In the genomic region with DNA sequence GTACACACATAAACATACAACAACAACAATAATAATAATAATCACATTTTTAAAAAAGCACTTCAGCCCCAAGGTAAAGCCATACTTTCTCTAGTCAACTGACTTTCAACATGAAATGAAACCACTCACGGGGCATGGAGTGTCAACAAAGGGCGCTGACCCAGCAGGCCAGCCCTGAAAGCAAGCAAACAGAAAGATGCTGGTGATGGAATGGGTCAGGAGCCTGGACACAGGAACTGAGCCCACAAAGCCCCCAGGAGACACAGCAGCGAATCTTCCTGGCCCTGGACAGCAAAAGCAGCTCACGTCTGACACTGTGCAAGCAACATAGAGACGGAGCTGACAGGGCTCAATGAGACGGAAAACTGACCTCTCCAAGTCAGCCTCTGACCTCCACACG, we compare ENCODE assay signal across 27 mouse cellular contexts. TPM values are rescaled to one million over a fixed set of nuclear protein-coding genes. Genes with fewer than 3 reads are reported as not detected.
DNase-seq lines count a peak whose midpoint lies in the region; ATAC-seq lines count a peak whose summit lies in the region.
"Had no signal": no experiment of that assay in that cellular context is flagged by ENCODE, and none has a peak within 500 bp of the region (broad histone marks: within the 10 kb centered on the region; RNA-seq: fewer than 3 reads in every experiment).

No protein-coding gene starts in this region.

- no peak overlapping the region for H3K4me2 ChIP-seq in forebrain, embryonic 12.5 days
- no peak overlapping the region for H3K4me2 ChIP-seq in hindbrain, embryonic 11.5 days (replicated peaks; ENCODE audit: low read depth, low read length)
- H3K4me2 ChIP-seq in hindbrain, embryonic 14.5 days (replicated peaks), result no peak overlapping the region
- H3K4me2 ChIP-seq in midbrain, embryonic 11.5 days, result no peak overlapping the region
- no peak overlapping the region for H3K4me2 ChIP-seq in liver, embryonic 16.5 days (ENCODE audit: low read depth, low read length)

- WGBS in forebrain, embryonic 12.5 days, result 67% methylated on average over 7 of the region's 7 CpGs
- 83% methylated on average over 7 of the region's 7 CpGs for WGBS in forebrain, embryonic 10.5 days
- WGBS in hindbrain, embryonic 11.5 days, result 48% methylated on average over 7 of the region's 7 CpGs
- WGBS in hindbrain, embryonic 14.5 days, result 52% methylated on average over 7 of the region's 7 CpGs
- WGBS in midbrain, embryonic 10.5 days, result 69% methylated on average over 7 of the region's 7 CpGs
- 72% methylated on average over 7 of the region's 7 CpGs for WGBS in midbrain, embryonic 11.5 days
- 67% methylated on average over 7 of the region's 7 CpGs for WGBS in liver, embryonic 16.5 days (ENCODE audit: insufficient replicate concordance)

- DNase-seq in forebrain, embryonic 10.5 days (ENCODE audit: extremely low spot score, low spot score), result no peak
- peak; percentile 14 for DNase-seq in hindbrain, embryonic 11.5 days (ENCODE audit: low spot score)
- no peak for DNase-seq in hindbrain, embryonic 14.5 days (ENCODE audit: low spot score)
- DNase-seq in midbrain, embryonic 10.5 days (ENCODE audit: low spot score), result no peak
- no peak for DNase-seq in midbrain, embryonic 11.5 days (ENCODE audit: low spot score, missing footprints)
- no peak for DNase-seq in embryo, embryonic 10 days (ENCODE audit: low spot score)
- DNase-seq: adrenal gland, adult 2 months; adrenal gland, postnatal 36 days; cerebellum, adult 18-20 months; gastrocnemius, postnatal 14 days; heart, postnatal 36 days; kidney, adult 8-10 months; kidney, postnatal 4 days; lung, postnatal 4 days; retina, postnatal 1 day; right cerebral cortex, postnatal 14 days; thymus, postnatal 4 days had no signal

- no peaks in the 10 kb centered on the region for H3K27me3 ChIP-seq in forebrain, embryonic 12.5 days
- no peaks in the 10 kb centered on the region for H3K27me3 ChIP-seq in forebrain, embryonic 10.5 days (ENCODE audit: poor library complexity, severe bottlenecking)
- no peaks in the 10 kb centered on the region for H3K27me3 ChIP-seq in hindbrain, embryonic 11.5 days (ENCODE audit: control insufficient read depth, insufficient read depth, low read length)
- H3K27me3 ChIP-seq in hindbrain, embryonic 14.5 days (ENCODE audit: control insufficient read depth, insufficient read depth, low read length), result no peaks in the 10 kb centered on the region
- no peaks in the 10 kb centered on the region for H3K27me3 ChIP-seq in midbrain, embryonic 10.5 days (ENCODE audit: low read depth, poor library complexity, severe bottlenecking)
- no peaks in the 10 kb centered on the region for H3K27me3 ChIP-seq in midbrain, embryonic 11.5 days (ENCODE audit: control insufficient read depth, insufficient read depth, low read length)
- no peaks in the 10 kb centered on the region for H3K27me3 ChIP-seq in liver, embryonic 16.5 days (ENCODE audit: control insufficient read depth, insufficient read depth, low read depth, low read length)
- H3K27me3 ChIP-seq: CH12.LX; megakaryocyte, embryonic 14.5 days had no signal

- peaks cover 26% of the 10 kb centered on the region for H3K36me3 ChIP-seq in forebrain, embryonic 12.5 days (replicated peaks)
- peaks cover 36% of the 10 kb centered on the region for H3K36me3 ChIP-seq in forebrain, embryonic 10.5 days (replicated peaks)
- H3K36me3 ChIP-seq in hindbrain, embryonic 11.5 days (ENCODE audit: control insufficient read depth, insufficient read depth, low read length), result 0 out of 2 replicates have a peak, but pooled peaks cover 6% of the 10 kb centered on the region
- H3K36me3 ChIP-seq in hindbrain, embryonic 14.5 days (replicated peaks; ENCODE audit: control insufficient read depth, insufficient read depth), result peaks cover 23% of the 10 kb centered on the region
- H3K36me3 ChIP-seq in midbrain, embryonic 10.5 days, result peaks cover 30% of the 10 kb centered on the region
- 0 out of 2 replicates have a peak, but pooled peaks cover 6% of the 10 kb centered on the region for H3K36me3 ChIP-seq in midbrain, embryonic 11.5 days (ENCODE audit: control insufficient read depth, insufficient read depth, low read length)
- peaks cover 10% of the 10 kb centered on the region; the same call in 1 of the 2 replicates for H3K36me3 ChIP-seq in liver, embryonic 16.5 days (ENCODE audit: control insufficient read depth, insufficient read depth)

- H3K4me1 ChIP-seq in forebrain, embryonic 12.5 days, result peaks cover 67% of the 10 kb centered on the region
- H3K4me1 ChIP-seq in forebrain, embryonic 10.5 days, result peaks cover 60% of the 10 kb centered on the region
- H3K4me1 ChIP-seq in hindbrain, embryonic 11.5 days (replicated peaks; ENCODE audit: control insufficient read depth, insufficient read depth, low read length), result peaks cover 24% of the 10 kb centered on the region
- peaks cover 57% of the 10 kb centered on the region for H3K4me1 ChIP-seq in hindbrain, embryonic 14.5 days (replicated peaks; ENCODE audit: control insufficient read depth, insufficient read depth, low read length)
- H3K4me1 ChIP-seq in midbrain, embryonic 10.5 days, result peaks cover 62% of the 10 kb centered on the region
- peaks cover 23% of the 10 kb centered on the region for H3K4me1 ChIP-seq in midbrain, embryonic 11.5 days (ENCODE audit: control insufficient read depth, insufficient read depth, low read length)
- H3K4me1 ChIP-seq in liver, embryonic 16.5 days (ENCODE audit: control insufficient read depth, low read depth, low read length), result peaks cover 16% of the 10 kb centered on the region

- H3K9me3 ChIP-seq in forebrain, embryonic 12.5 days, result no peaks in the 10 kb centered on the region
- H3K9me3 ChIP-seq in forebrain, embryonic 10.5 days, result no peaks in the 10 kb centered on the region
- no peaks in the 10 kb centered on the region for H3K9me3 ChIP-seq in hindbrain, embryonic 11.5 days (ENCODE audit: control insufficient read depth, low read length)
- H3K9me3 ChIP-seq in hindbrain, embryonic 14.5 days (ENCODE audit: control insufficient read depth, low read length), result no peaks in the 10 kb centered on the region
- no peaks in the 10 kb centered on the region for H3K9me3 ChIP-seq in midbrain, embryonic 10.5 days (replicated peaks)
- no peaks in the 10 kb centered on the region for H3K9me3 ChIP-seq in midbrain, embryonic 11.5 days (ENCODE audit: control insufficient read depth, low read length)
- H3K9me3 ChIP-seq in liver, embryonic 16.5 days (replicated peaks; ENCODE audit: control insufficient read depth, low read length), result no peaks in the 10 kb centered on the region
- H3K9me3 ChIP-seq: megakaryocyte, embryonic 14.5 days had no signal

- H3K9ac ChIP-seq in forebrain, embryonic 12.5 days, result no peak overlapping the region
- 0 out of 2 replicates have a peak overlapping the region, but pooled peaks have one; percentile 23 for H3K9ac ChIP-seq in hindbrain, embryonic 11.5 days (ENCODE audit: low read depth, low read length)
- no peak overlapping the region for H3K9ac ChIP-seq in hindbrain, embryonic 14.5 days
- no peak overlapping the region for H3K9ac ChIP-seq in midbrain, embryonic 11.5 days (ENCODE audit: low read length)
- H3K9ac ChIP-seq in liver, embryonic 16.5 days (ENCODE audit: low read depth, low read length), result no peak overlapping the region

- peak overlapping the region; percentile 25; the same call in 1 of the 2 replicates for H3K27ac ChIP-seq in forebrain, embryonic 12.5 days
- no peak overlapping the region for H3K27ac ChIP-seq in forebrain, embryonic 10.5 days
- H3K27ac ChIP-seq in hindbrain, embryonic 11.5 days (ENCODE audit: low read depth, low read length), result no peak overlapping the region
- no peak overlapping the region for H3K27ac ChIP-seq in hindbrain, embryonic 14.5 days
- 0 out of 2 replicates have a peak overlapping the region, but pooled peaks have one; percentile 43 for H3K27ac ChIP-seq in midbrain, embryonic 10.5 days (replicated peaks)
- no peak overlapping the region for H3K27ac ChIP-seq in midbrain, embryonic 11.5 days (ENCODE audit: low read depth, low read length)
- peak overlapping the region; percentile 29; the same call in 1 of the 2 replicates for H3K27ac ChIP-seq in liver, embryonic 16.5 days (ENCODE audit: low read length)
- H3K27ac ChIP-seq: kidney, postnatal 0 days had no signal

- no peak overlapping the region for H3K4me3 ChIP-seq in forebrain, embryonic 12.5 days (replicated peaks)
- H3K4me3 ChIP-seq in forebrain, embryonic 10.5 days, result no peak overlapping the region
- H3K4me3 ChIP-seq in hindbrain, embryonic 11.5 days (ENCODE audit: low read depth, low read length), result no peak overlapping the region
- H3K4me3 ChIP-seq in hindbrain, embryonic 14.5 days (replicated peaks; ENCODE audit: low read length), result no peak overlapping the region
- H3K4me3 ChIP-seq in midbrain, embryonic 10.5 days, result no peak overlapping the region
- H3K4me3 ChIP-seq in midbrain, embryonic 11.5 days (ENCODE audit: low read depth, low read length), result no peak overlapping the region
- no peak overlapping the region for H3K4me3 ChIP-seq in liver, embryonic 16.5 days (ENCODE audit: low read depth, low read length)
- H3K4me3 ChIP-seq: erythroblast, embryonic 14.5 days; megakaryocyte, embryonic 14.5 days had no signal

- no peak for ATAC-seq in forebrain, embryonic 12.5 days (ENCODE audit: low FRiP score)
- no peak for ATAC-seq in hindbrain, embryonic 11.5 days (ENCODE audit: low FRiP score)
- ATAC-seq in hindbrain, embryonic 14.5 days (ENCODE audit: low FRiP score), result no peak
- ATAC-seq in midbrain, embryonic 11.5 days (ENCODE audit: low FRiP score), result no peak
- peak; percentile 57 for ATAC-seq in liver, embryonic 16.5 days (ENCODE audit: low read depth)
- ATAC-seq: activated CD4-positive, CD25-positive, alpha-beta regulatory T cell, adult 4 months; intestine, embryonic 16.5 days; lung, postnatal 0 days; midbrain, embryonic 16.5 days had no signal

RNA-seq across cellular contexts. Expression of gene Coro1c, which starts 23.8 kb away (rescaled TPM):
- 256 and 277 TPM in 2 replicates for polyA plus RNA-seq in forebrain, embryonic 12.5 days (2016; fragmentation: Nextera tagmentation; extraction: Ambion mirVana)
- polyA plus RNA-seq in forebrain, embryonic 10.5 days (2016; fragmentation: Nextera tagmentation; extraction: Ambion mirVana), result 209 and 210 TPM in 2 replicates
- 192 and 230 TPM in 2 replicates for polyA plus RNA-seq in hindbrain, embryonic 11.5 days (2014; fragmentation: Nextera tagmentation; extraction: Ambion mirVana)
- 172 and 177 TPM in 2 replicates for polyA plus RNA-seq in hindbrain, embryonic 14.5 days (2014; fragmentation: Nextera tagmentation; extraction: Ambion mirVana)
- 205 and 233 TPM in 2 replicates for polyA plus RNA-seq in midbrain, embryonic 10.5 days (2016; fragmentation: Nextera tagmentation; extraction: Ambion mirVana)
- 201 and 205 TPM in 2 replicates for polyA plus RNA-seq in midbrain, embryonic 11.5 days (2014; fragmentation: Nextera tagmentation; extraction: Ambion mirVana)
- polyA plus RNA-seq in liver, embryonic 16.5 days (2015; fragmentation: Nextera tagmentation; extraction: Ambion mirVana), result 40.8 and 40.9 TPM in 2 replicates

RNA-seq across cellular contexts. Expression of gene Selplg, which starts 52.3 kb away (rescaled TPM):
- 0.82 and 0.88 TPM in 2 replicates for polyA plus RNA-seq in forebrain, embryonic 12.5 days (2016; fragmentation: Nextera tagmentation; extraction: Ambion mirVana)
- polyA plus RNA-seq in forebrain, embryonic 10.5 days (2016; fragmentation: Nextera tagmentation; extraction: Ambion mirVana), result 0.74 and 0.82 TPM in 2 replicates
- 0.96 and 1.0 TPM in 2 replicates for polyA plus RNA-seq in hindbrain, embryonic 11.5 days (2014; fragmentation: Nextera tagmentation; extraction: Ambion mirVana)
- polyA plus RNA-seq in hindbrain, embryonic 14.5 days (2014; fragmentation: Nextera tagmentation; extraction: Ambion mirVana), result 1.6 and 2.4 TPM in 2 replicates
- polyA plus RNA-seq in midbrain, embryonic 10.5 days (2016; fragmentation: Nextera tagmentation; extraction: Ambion mirVana), result 0.77 and 1.5 TPM in 2 replicates
- polyA plus RNA-seq in midbrain, embryonic 11.5 days (2014; fragmentation: Nextera tagmentation; extraction: Ambion mirVana), result 1.3 TPM in 2 replicates
- 14.1 and 15.4 TPM in 2 replicates for polyA plus RNA-seq in liver, embryonic 16.5 days (2015; fragmentation: Nextera tagmentation; extraction: Ambion mirVana)

Comparison
In these comparisons a context has a peak if more than half of its experiments do, and no peak if none do; other contexts are left out.
1. H3K27ac ChIP-seq: peak in forebrain, embryonic 12.5 days (single experiment), midbrain, embryonic 10.5 days (single experiment) and liver, embryonic 16.5 days (single experiment); none in forebrain, embryonic 10.5 days (single experiment), hindbrain, embryonic 11.5 days (single experiment), hindbrain, embryonic 14.5 days (single experiment) and midbrain, embryonic 11.5 days (single experiment).